Mouse (Mus musculus) ES-Bruce4 (cell line): ENCODE measurements around the gene Eno4.

ENCODE experiments used
- CTCF ChIP-seq: IDR thresholded peaks from one replicate; pipeline ENCODE4 v1.8.1; 2011; ENCODE audit warnings: low read depth, low read length
- EP300 ChIP-seq: IDR thresholded peaks from 2 replicates; pipeline ENCODE4 v1.6.1; 2011; ENCODE audit warnings: low read depth, low read length; ENCODE audit not compliant: insufficient read depth
- POLR2A ChIP-seq: IDR thresholded peaks from one replicate; pipeline ENCODE4 v1.8.1; 2011; ENCODE audit warnings: low read length; ENCODE audit not compliant: insufficient read depth

DNA sequence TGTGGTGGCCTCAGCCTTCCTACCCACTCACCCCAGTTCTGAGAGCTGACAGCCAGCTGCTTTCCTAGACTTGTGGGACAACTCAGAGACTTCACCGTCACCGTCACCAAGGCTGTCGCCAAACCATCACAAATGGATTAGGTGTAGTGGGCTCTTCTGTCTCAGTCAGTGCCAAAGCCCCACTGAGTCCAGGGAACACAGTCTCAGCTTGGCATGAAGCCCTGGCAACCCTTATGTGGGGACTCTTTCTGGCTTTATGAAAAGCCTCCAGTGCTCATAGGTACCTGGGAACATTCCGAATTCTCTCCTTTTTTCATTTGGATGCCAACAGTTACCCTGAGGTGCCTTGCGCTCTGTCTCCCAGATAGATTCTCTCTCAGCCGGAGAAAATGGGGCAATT is 29.9 kb upstream of the Eno4 start:
- TF ChIP-seq CTCF = no peak
- TF ChIP-seq POLR2A = no peak
- TF ChIP-seq EP300 = no peak
